In the genomic region with DNA sequence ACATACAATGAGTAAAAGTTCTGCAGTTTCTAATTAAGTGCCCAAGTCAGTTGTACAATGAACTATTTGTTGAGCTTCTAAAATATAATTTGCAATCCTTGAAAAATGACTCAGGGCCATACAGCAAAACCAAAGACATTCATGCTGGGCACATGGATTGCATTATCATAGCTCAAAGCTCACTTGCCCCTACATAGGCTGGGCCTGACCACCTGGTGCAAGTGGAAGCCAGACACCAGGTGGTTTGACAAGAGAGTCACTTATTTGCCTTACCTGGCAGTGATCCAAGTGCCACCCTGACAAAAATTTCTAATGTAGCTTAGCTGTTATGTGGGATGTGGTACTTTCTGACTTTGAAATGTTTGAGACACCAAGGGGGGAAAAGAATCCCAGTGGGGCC, we compare ENCODE assay signal across 24 mouse cellular contexts.
DNase-seq lines count a peak whose midpoint lies in the region; ATAC-seq and TF ChIP-seq lines count a peak whose summit lies in the region.
"Had no signal": no experiment of that assay in that cellular context is flagged by ENCODE, and none has a peak within 500 bp of the region (broad histone marks: within the 10 kb centered on the region; RNA-seq: fewer than 3 reads in every experiment).

No protein-coding gene starts in this region.

- no peak overlapping the region for H3K27ac ChIP-seq in lung, embryonic 14.5 days (ENCODE audit: low read depth)
- no peak overlapping the region for H3K27ac ChIP-seq in lung, postnatal 0 days (ENCODE audit: low read length)
- H3K27ac ChIP-seq in embryonic facial prominence, embryonic 10.5 days (replicated peaks): no peak overlapping the region
- H3K27ac ChIP-seq in limb, embryonic 11.5 days (replicated peaks; ENCODE audit: low read depth, low read length): no peak overlapping the region
- no peak overlapping the region for H3K27ac ChIP-seq in hindbrain, embryonic 16.5 days (ENCODE audit: low read depth, low read length)
- H3K27ac ChIP-seq: heart, adult 2 months; hindbrain, embryonic 13.5 days; neural tube, embryonic 15.5 days had no signal

- DNase-seq in lung, embryonic 14.5 days: peak; percentile 32
- no peak for DNase-seq in lung, postnatal 0 days (ENCODE audit: low spot score)
- DNase-seq in embryonic facial prominence, embryonic 10.5 days (ENCODE audit: low spot score): peak; percentile 10
- peak; percentile 44 for DNase-seq in limb, embryonic 11.5 days (ENCODE audit: low spot score)
- no peak for DNase-seq in ovary, adult 18-20 months (ENCODE audit: low spot score)
- DNase-seq in thymus, postnatal 36 days: no peak
- DNase-seq: adrenal gland, postnatal 14 days; cerebellum, adult 11-12 months; cerebellum, postnatal 14 days; gastrocnemius, postnatal 36 days; heart, adult 2 months; heart, postnatal 4 days; lung, postnatal 4 days; midbrain, embryonic 14.5 days; right cerebral cortex, postnatal 25 days; thymus, postnatal 14 days had no signal

- no peak for TF ChIP-seq EP300 in lung, postnatal 0 days (IDR thresholded peaks at IDR 0.05)

- H3K9ac ChIP-seq in lung, embryonic 14.5 days: no peak overlapping the region
- H3K9ac ChIP-seq in lung, postnatal 0 days (replicated peaks; ENCODE audit: low read depth): no peak overlapping the region
- H3K9ac ChIP-seq in limb, embryonic 11.5 days (ENCODE audit: low read length): no peak overlapping the region
- H3K9ac ChIP-seq in hindbrain, embryonic 16.5 days (ENCODE audit: low read depth, low read length): no peak overlapping the region
- H3K9ac ChIP-seq: heart, embryonic 12.5 days; hindbrain, embryonic 13.5 days; neural tube, embryonic 15.5 days had no signal

- H3K4me3 ChIP-seq in lung, embryonic 14.5 days (ENCODE audit: low read depth, low read length): no peak overlapping the region
- H3K4me3 ChIP-seq in lung, postnatal 0 days (ENCODE audit: low read depth, low read length): no peak overlapping the region
- no peak overlapping the region for H3K4me3 ChIP-seq in embryonic facial prominence, embryonic 10.5 days
- H3K4me3 ChIP-seq in limb, embryonic 11.5 days (ENCODE audit: low read depth, low read length): no peak overlapping the region
- no peak overlapping the region for H3K4me3 ChIP-seq in hindbrain, embryonic 16.5 days (ENCODE audit: low read length)
- H3K4me3 ChIP-seq: heart, adult 2 months; heart, embryonic 12.5 days; hindbrain, embryonic 13.5 days; neural tube, embryonic 15.5 days had no signal

- no peaks in the 10 kb centered on the region for H3K36me3 ChIP-seq in lung, embryonic 14.5 days (ENCODE audit: insufficient read depth)
- no peaks in the 10 kb centered on the region for H3K36me3 ChIP-seq in lung, postnatal 0 days (ENCODE audit: insufficient read depth, low read length)
- H3K36me3 ChIP-seq in embryonic facial prominence, embryonic 10.5 days (replicated peaks): no peaks in the 10 kb centered on the region
- no peaks in the 10 kb centered on the region for H3K36me3 ChIP-seq in limb, embryonic 11.5 days (ENCODE audit: control insufficient read depth, insufficient read depth, low read length)
- H3K36me3 ChIP-seq in hindbrain, embryonic 16.5 days (ENCODE audit: control insufficient read depth, insufficient read depth, low read length): no peaks in the 10 kb centered on the region
- H3K36me3 ChIP-seq: heart, embryonic 12.5 days; hindbrain, embryonic 13.5 days; neural tube, embryonic 15.5 days had no signal

- no peak for ATAC-seq in lung, embryonic 14.5 days (ENCODE audit: insufficient read depth)
- no peak for ATAC-seq in lung, postnatal 0 days
- ATAC-seq in limb, embryonic 11.5 days (ENCODE audit: insufficient number of reproducible peaks, low FRiP score, low TSS enrichment, low read depth): peak; percentile 82; the same call in 1 of the 2 replicates
- ATAC-seq in hindbrain, embryonic 16.5 days: no peak
- ATAC-seq: forebrain, embryonic 14.5 days; intestine, postnatal 0 days had no signal

- no peaks in the 10 kb centered on the region for H3K9me3 ChIP-seq in lung, embryonic 14.5 days (ENCODE audit: low read depth, low read length)
- no peaks in the 10 kb centered on the region for H3K9me3 ChIP-seq in lung, postnatal 0 days (ENCODE audit: low read length)
- H3K9me3 ChIP-seq in embryonic facial prominence, embryonic 10.5 days: no peaks in the 10 kb centered on the region
- H3K9me3 ChIP-seq in limb, embryonic 11.5 days (ENCODE audit: control insufficient read depth, low read length): no peaks in the 10 kb centered on the region
- no peaks in the 10 kb centered on the region for H3K9me3 ChIP-seq in hindbrain, embryonic 16.5 days (ENCODE audit: control insufficient read depth, low read length)
- H3K9me3 ChIP-seq: heart, embryonic 12.5 days; hindbrain, embryonic 13.5 days; neural tube, embryonic 15.5 days had no signal

- H3K27me3 ChIP-seq in lung, embryonic 14.5 days (ENCODE audit: insufficient read depth, low read length): no peaks in the 10 kb centered on the region
- no peaks in the 10 kb centered on the region for H3K27me3 ChIP-seq in lung, postnatal 0 days (replicated peaks; ENCODE audit: insufficient read depth, low read length)
- H3K27me3 ChIP-seq in embryonic facial prominence, embryonic 10.5 days (replicated peaks; ENCODE audit: low read depth, poor library complexity, severe bottlenecking): no peaks in the 10 kb centered on the region
- H3K27me3 ChIP-seq in limb, embryonic 11.5 days (ENCODE audit: control insufficient read depth, insufficient read depth, low read length): no peaks in the 10 kb centered on the region
- H3K27me3 ChIP-seq in hindbrain, embryonic 16.5 days (replicated peaks; ENCODE audit: control insufficient read depth, insufficient read depth, low read length): no peaks in the 10 kb centered on the region
- H3K27me3 ChIP-seq: CH12.LX; heart, embryonic 12.5 days; hindbrain, embryonic 13.5 days; neural tube, embryonic 15.5 days had no signal

- H3K4me1 ChIP-seq in lung, embryonic 14.5 days (ENCODE audit: insufficient read depth): no peaks in the 10 kb centered on the region
- no peaks in the 10 kb centered on the region for H3K4me1 ChIP-seq in lung, postnatal 0 days (ENCODE audit: insufficient read depth, low read depth, low read length)
- no peaks in the 10 kb centered on the region for H3K4me1 ChIP-seq in embryonic facial prominence, embryonic 10.5 days
- no peaks in the 10 kb centered on the region; the same call in 1 of the 2 replicates for H3K4me1 ChIP-seq in limb, embryonic 11.5 days (ENCODE audit: control insufficient read depth, insufficient read depth, low read length)
- H3K4me1 ChIP-seq in hindbrain, embryonic 16.5 days (ENCODE audit: control insufficient read depth, insufficient read depth, low read depth, low read length): no peaks in the 10 kb centered on the region
- H3K4me1 ChIP-seq: heart, embryonic 12.5 days; hindbrain, embryonic 13.5 days; neural tube, embryonic 15.5 days had no signal

- no peak overlapping the region for H3K4me2 ChIP-seq in lung, embryonic 14.5 days
- no peak overlapping the region for H3K4me2 ChIP-seq in lung, postnatal 0 days (replicated peaks; ENCODE audit: low read depth, low read length)
- H3K4me2 ChIP-seq in limb, embryonic 11.5 days (ENCODE audit: low read depth, severe bottlenecking): no peak overlapping the region
- no peak overlapping the region for H3K4me2 ChIP-seq in hindbrain, embryonic 16.5 days (ENCODE audit: low read length)
- H3K4me2 ChIP-seq: heart, embryonic 12.5 days; hindbrain, embryonic 13.5 days; liver, embryonic 11.5 days; neural tube, embryonic 15.5 days had no signal

- TF ChIP-seq CTCF in lung, embryonic 14.5 days (IDR thresholded peaks at IDR 0.05; ENCODE audit: low read depth): no peak
- TF ChIP-seq CTCF in lung, postnatal 0 days (IDR thresholded peaks at IDR 0.05): no peak

Comparison
In these comparisons a context has a peak if more than half of its experiments do, and no peak if none do; other contexts are left out.
1. DNase-seq: peak in lung, embryonic 14.5 days (single experiment), embryonic facial prominence, embryonic 10.5 days (single experiment) and limb, embryonic 11.5 days (single experiment); none in lung, postnatal 0 days (single experiment), ovary, adult 18-20 months (single experiment) and thymus, postnatal 36 days (0 of 2).